Mouse (Mus musculus) heart, embryonic 12.5 days (tissue): ENCODE data around the gene Pole2. TPM values are rescaled to one million over a fixed set of nuclear protein-coding genes. Genes with fewer than 3 reads are reported as not detected.

ENCODE experiments used
- ATAC-seq: fragments of 200-750 bp; cut with Nextera tagmentation; 2 replicates; pipeline ENCODE4 v1.8.0; 2017; ENCODE audit warnings: moderate TSS enrichment, moderate library complexity; ENCODE audit not compliant: insufficient number of reproducible peaks, low FRiP score
- H3K27ac ChIP-seq: fragments of 300-500 bp; sonication (generic); 2 replicates; pipeline ENCODE4 v1.5.1; 2016; ENCODE audit warnings: mild to moderate bottlenecking, moderate library complexity; ENCODE audit not compliant: poor library complexity, severe bottlenecking
- H3K27me3 ChIP-seq: fragments of 300-500 bp; sonication (generic); replicated peaks from 2 replicates; pipeline ENCODE4 v1.6.1; 2016; ENCODE audit warnings: mild to moderate bottlenecking, moderate library complexity
- H3K36me3 ChIP-seq: fragments of 300-500 bp; sonication (generic); 2 replicates; pipeline ENCODE4 v1.6.1; 2016; ENCODE audit warnings: mild to moderate bottlenecking, moderate library complexity
- H3K4me1 ChIP-seq: fragments of 300-500 bp; sonication (generic); replicated peaks from 2 replicates; pipeline ENCODE4 v1.6.1; 2016; ENCODE audit warnings: mild to moderate bottlenecking
- H3K4me2 ChIP-seq: fragments of 300-500 bp; sonication (generic); 2 replicates; pipeline ENCODE4 v1.6.1; 2016; ENCODE audit warnings: mild to moderate bottlenecking, moderate library complexity
- H3K4me3 ChIP-seq: fragments of 300-500 bp; sonication (generic); 2 replicates; pipeline ENCODE4 v1.5.1; 2016; ENCODE audit warnings: mild to moderate bottlenecking
- H3K9ac ChIP-seq: fragments of 300-500 bp; sonication (generic); 2 replicates; pipeline ENCODE4 v1.6.1; 2016; ENCODE audit warnings: mild to moderate bottlenecking, moderate library complexity
- H3K9me3 ChIP-seq: fragments of 300-500 bp; sonication (generic); replicated peaks from 2 replicates; pipeline ENCODE4 v1.6.1; 2016; ENCODE audit warnings: mild to moderate bottlenecking, moderate library complexity
- WGBS: fragments of 180-500 bp; shearing (Covaris S2); methylation state at CpG from one replicate; pipeline ENCODE4 v1.1.7; 2016; 5-methylcytosine and 5-hydroxymethylcytosine counted together
- polyA plus RNA-seq: library from polyadenylated mRNA; unstranded; fragments of >200 nt; fragmentation: Nextera tagmentation; extraction: Ambion mirVana; gene quantifications from 2 replicates; pipeline ENCODE4 v1.2.1, GENCODE M21; 2016

Gene Pole2
- polyA plus RNA-seq, 1 experiment from 2014 or later = 16.7 TPM

- H3K36me3 ChIP-seq = peaks cover 70% of the 10 kb centered on the region
- no peak overlapping the region for H3K27ac ChIP-seq
- no peak overlapping the region for H3K4me2 ChIP-seq
- H3K9ac ChIP-seq = no peak overlapping the region
- no peak overlapping the region for H3K4me3 ChIP-seq
- WGBS = 86% methylated on average over 18 of the region's 18 CpGs
- H3K4me1 ChIP-seq = 0 out of 2 replicates have a peak, but pooled peaks cover 3% of the 10 kb centered on the region
- no peaks in the 10 kb centered on the region for H3K9me3 ChIP-seq
- no peaks in the 10 kb centered on the region for H3K27me3 ChIP-seq
- ATAC-seq = no peak
These were observed 17.7 kb downstream of the Pole2 start for GRCm38 (mm10) chr12:69210056-69210979.

- Histone ChIP-seq H3K4me1 (0 out of 2 replicates have a peak, but pooled peaks cover 3% of the 10 kb centered on the region), H3K9me3 (no peaks in the 10 kb centered on the region), H3K27me3 (no peaks in the 10 kb centered on the region), H3K27ac (no peak overlapping the region), H3K9ac (no peak overlapping the region), H3K36me3 (peaks cover 61% of the 10 kb centered on the region), H3K4me3 (no peak overlapping the region), H3K4me2 (no peak overlapping the region)
- 83% methylated on average over 2 of the region's 2 CpGs for WGBS
- no peak for ATAC-seq
These were observed 19.5 kb downstream of the Pole2 start for GRCm38 (mm10) chr12:69208520-69208919.

DNA sequence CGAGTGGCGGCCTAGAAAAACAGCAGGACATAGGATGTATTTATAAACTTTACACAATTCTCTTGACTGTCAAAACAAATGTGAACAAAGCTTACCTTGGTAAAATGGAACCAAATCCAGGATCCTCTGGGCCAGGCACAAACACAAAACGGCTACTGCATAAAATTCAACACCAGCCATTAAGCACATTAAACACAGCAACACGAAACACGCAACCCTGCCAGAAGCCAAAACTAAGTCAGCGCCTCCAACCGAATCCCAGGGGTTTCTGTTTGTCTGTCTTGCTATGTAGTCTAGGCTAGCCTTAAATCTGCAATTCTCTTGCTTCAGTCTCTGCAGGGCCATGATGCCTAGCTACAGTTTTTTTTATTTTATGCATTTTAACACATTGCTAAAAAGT is 20.1 kb downstream of the Pole2 start:
- Histone ChIP-seq H3K27me3 (no peaks in the 10 kb centered on the region), H3K4me1 (0 out of 2 replicates have a peak, but pooled peaks cover 3% of the 10 kb centered on the region), H3K4me3 (no peak overlapping the region), H3K9me3 (no peaks in the 10 kb centered on the region), H3K27ac (no peak overlapping the region), H3K9ac (no peak overlapping the region), H3K4me2 (no peak overlapping the region), H3K36me3 (peaks cover 62% of the 10 kb centered on the region)
- 93% methylated on average over 7 of the region's 7 CpGs for WGBS
- ATAC-seq = no peak

DNA sequence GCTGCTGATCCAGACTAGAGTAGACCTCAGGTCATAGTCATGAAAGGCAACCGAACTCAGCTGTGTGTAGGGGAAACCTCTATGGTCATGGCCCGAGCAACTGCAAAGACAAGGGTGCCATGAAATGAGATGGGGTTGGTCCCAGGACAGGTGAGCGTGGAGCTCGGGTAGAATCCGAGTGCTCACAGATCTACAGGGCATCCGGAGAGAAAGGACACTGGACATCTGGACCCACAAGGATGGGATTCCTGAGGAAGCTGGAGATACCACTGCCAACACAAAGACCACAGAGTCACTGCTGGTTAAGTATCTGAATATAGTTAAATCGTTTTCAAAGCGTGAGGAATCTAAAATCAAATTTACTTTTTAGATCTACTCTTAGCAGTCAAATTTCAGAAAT is 20.6 kb downstream of the Pole2 start:
- Histone ChIP-seq H3K36me3 (peaks cover 61% of the 10 kb centered on the region), H3K9ac (no peak overlapping the region), H3K4me2 (no peak overlapping the region), H3K27ac (no peak overlapping the region), H3K4me1 (0 out of 2 replicates have a peak, but pooled peaks cover 3% of the 10 kb centered on the region), H3K9me3 (no peaks in the 10 kb centered on the region), H3K27me3 (no peaks in the 10 kb centered on the region), H3K4me3 (no peak overlapping the region)
- 87% methylated on average over 8 of the region's 8 CpGs for WGBS
- no peak for ATAC-seq

DNA sequence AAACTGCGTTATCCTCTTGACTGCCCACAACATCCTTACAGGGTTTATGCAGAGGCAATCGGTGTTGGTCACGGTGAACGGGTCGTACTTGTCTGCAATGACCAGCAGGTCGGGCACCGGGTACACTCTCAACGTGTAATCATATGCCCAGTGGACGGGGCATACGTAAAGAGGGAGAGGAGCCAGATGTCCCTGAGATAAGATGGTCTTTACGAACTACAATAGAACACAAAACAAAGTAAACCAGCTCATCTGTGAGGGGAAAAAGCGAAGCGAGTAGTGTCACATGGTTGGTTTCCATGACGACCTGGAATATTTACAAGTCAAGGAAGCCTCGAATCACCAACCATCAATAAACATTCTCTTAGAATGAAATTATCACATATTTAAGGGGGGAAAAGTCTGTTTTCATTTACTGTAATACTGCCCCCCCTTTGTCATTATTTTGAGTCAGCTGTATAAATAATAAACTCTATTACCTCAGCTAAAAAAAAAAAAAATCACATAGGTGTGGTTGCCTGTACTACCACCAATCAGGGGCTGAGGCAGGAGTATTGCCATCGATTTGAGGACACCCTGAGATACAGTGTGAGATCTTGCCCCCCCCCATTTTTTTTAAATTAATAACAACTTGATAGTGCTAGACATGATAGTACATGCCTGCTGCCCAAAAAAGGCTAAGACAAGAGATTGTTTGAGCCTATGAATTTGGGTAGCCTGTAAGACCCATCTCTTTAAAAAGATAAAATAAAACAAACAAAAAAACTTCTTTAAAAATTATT is 23.8 kb downstream of the Pole2 start, which contains the start of gene Gm49384:
Gm49384 (minus strand) TSS at position 216 of the 782 bp plus-strand sequence.
- no peak within 1 kb of the TSS for H3K9ac ChIP-seq
- no peak within 1 kb of the TSS for H3K4me3 ChIP-seq
- H3K36me3 ChIP-seq = peaks cover 60% of the 10 kb centered on the region
- H3K27me3 ChIP-seq = no peaks in the 10 kb centered on the region
- H3K4me2 ChIP-seq = no peak within 1 kb of the TSS
- peak; percentile 36; the same call in 1 of the 2 replicates for ATAC-seq
- H3K4me1 ChIP-seq = peaks cover under 1% of the 10 kb centered on the region
- H3K27ac ChIP-seq = no peak within 1 kb of the TSS
- 87% methylated on average over 16 of the region's 16 CpGs for WGBS
- no peaks in the 10 kb centered on the region for H3K9me3 ChIP-seq

GRCm38 (mm10) chr12:69198985-69199384 is 29.0 kb downstream of the Pole2 start:
- no peak for ATAC-seq
- peaks cover 17% of the 10 kb centered on the region for H3K4me1 ChIP-seq
- H3K4me3 ChIP-seq = 0 out of 2 replicates have a peak overlapping the region, but pooled peaks have one; percentile 1
- H3K4me2 ChIP-seq = peak overlapping the region; percentile 11; the same call in 1 of the 2 replicates
- H3K27me3 ChIP-seq = no peaks in the 10 kb centered on the region
- H3K9ac ChIP-seq = no peak overlapping the region
- H3K9me3 ChIP-seq = no peaks in the 10 kb centered on the region
- peaks cover 39% of the 10 kb centered on the region for H3K36me3 ChIP-seq
- H3K27ac ChIP-seq = no peak overlapping the region

DNA sequence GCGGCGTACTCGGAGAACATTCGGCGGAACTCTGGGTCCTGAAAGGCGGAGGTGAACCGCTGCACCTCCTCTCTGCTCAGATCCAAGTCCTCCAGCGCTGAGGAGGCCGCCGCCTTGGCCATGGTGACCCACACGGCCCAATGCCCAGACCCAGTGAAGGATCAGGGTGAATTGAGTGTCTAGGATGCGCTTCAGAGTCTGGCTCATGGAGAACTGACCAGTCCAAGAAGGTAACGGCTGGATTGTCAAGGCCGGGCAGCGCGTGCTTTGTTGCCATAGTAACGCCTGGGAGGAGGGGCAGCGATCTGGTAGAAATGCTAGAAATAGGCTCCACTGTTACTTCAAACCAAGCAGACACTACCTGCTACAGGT is 29.8 kb downstream of the Pole2 start, which contains the start of gene Dnaaf2:
Dnaaf2 (minus strand) TSS at position 266 of the 372 bp plus-strand sequence.
- Histone ChIP-seq H3K9ac (peak within 1 kb of the TSS; percentile 96), H3K4me3 (peak within 1 kb of the TSS; percentile 93), H3K27me3 (no peaks in the 10 kb centered on the region), H3K36me3 (peaks cover 33% of the 10 kb centered on the region), H3K27ac (peak within 1 kb of the TSS; percentile 90), H3K9me3 (no peaks in the 10 kb centered on the region), H3K4me1 (peaks cover 17% of the 10 kb centered on the region), H3K4me2 (peak within 1 kb of the TSS; percentile 98)
- 0% methylated on average over 18 of the region's 18 CpGs for WGBS
- ATAC-seq = peak; percentile 38

GRCm38 (mm10) chr12:69197378-69198163 is 30.4 kb downstream of the Pole2 start:
- ATAC-seq = peak; percentile 74
- peak overlapping the region; percentile 90 for H3K27ac ChIP-seq
- H3K36me3 ChIP-seq = peaks cover 29% of the 10 kb centered on the region
- H3K9me3 ChIP-seq = no peaks in the 10 kb centered on the region
- H3K27me3 ChIP-seq = no peaks in the 10 kb centered on the region
- H3K9ac ChIP-seq = peak overlapping the region; percentile 96
- WGBS = under 1% methylated on average over 93 of the region's 94 CpGs
- peak overlapping the region; percentile 98 for H3K4me2 ChIP-seq
- peaks cover 17% of the 10 kb centered on the region for H3K4me1 ChIP-seq
- peak overlapping the region; percentile 93 for H3K4me3 ChIP-seq

DNA sequence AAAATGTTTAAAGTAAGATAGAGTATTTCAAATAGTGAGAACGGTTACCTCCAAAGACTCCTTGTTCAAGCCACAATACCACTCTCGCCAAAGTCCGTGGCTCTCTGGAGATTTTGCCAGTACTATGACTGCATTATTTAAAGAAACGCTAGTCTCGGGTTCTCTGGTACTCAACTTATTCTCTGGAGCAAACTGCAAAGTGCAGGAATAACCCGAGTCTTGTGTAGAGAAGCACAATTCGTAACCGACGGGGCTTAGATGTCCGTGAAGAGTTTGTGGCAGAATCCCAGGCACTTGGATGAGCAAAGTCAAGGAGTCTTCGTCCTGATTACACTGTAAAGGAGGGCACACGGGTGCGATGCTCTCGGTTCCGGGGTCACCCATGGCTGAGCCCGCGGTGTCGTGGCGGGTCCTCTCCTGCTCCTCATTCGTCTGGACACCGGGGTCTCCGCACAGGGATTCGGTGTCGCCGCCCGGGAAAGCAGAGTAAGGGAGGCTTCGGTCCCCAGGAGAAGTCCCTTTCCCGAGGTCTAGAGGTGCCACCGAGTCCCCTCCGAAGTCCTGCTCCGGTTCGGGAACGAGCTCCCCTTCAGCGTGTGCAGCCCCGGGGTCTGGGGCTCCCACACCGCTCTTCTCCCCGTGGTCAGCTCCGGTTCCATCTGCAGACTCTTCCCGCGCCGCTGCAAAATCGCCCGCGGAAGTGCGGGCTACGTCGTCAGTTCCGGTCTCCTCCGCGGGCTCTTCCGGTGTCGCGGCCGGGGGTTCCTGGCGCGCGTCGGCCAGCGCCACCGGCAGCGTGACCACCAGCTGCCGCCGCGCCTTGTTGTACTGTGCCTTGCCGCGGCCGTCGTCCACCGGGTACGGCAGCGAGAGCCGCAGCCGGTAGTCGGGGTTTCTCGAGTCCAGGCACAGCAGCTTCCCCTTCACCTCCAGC is 31.3 kb downstream of the Pole2 start, which contains the start of gene Gm49383:
Gm49383 (minus strand) TSS at position 661 of the 934 bp plus-strand sequence.
- Histone ChIP-seq H3K4me2 (peak within 1 kb of the TSS; percentile 98), H3K9ac (peak within 1 kb of the TSS; percentile 96), H3K4me1 (peaks cover 17% of the 10 kb centered on the region), H3K27ac (peak within 1 kb of the TSS; percentile 90), H3K27me3 (no peaks in the 10 kb centered on the region), H3K9me3 (no peaks in the 10 kb centered on the region), H3K4me3 (peak within 1 kb of the TSS; percentile 93), H3K36me3 (peaks cover 24% of the 10 kb centered on the region)
- under 1% methylated on average over 75 of the region's 75 CpGs for WGBS
- peak; percentile 81 for ATAC-seq
